Mouse (Mus musculus): Measurements from ENCODE around the gene Rnls. TPM values are rescaled to one million over a fixed set of nuclear protein-coding genes. Genes with fewer than 3 reads are reported as not detected.

Rnls gene
- total and polyA plus RNA-seq, 3 experiments = not detected

- Histone ChIP-seq H3K9ac (ENCODE audit: control insufficient read depth, low read depth, low read length, poor library complexity, severe bottlenecking) (no peak overlapping the region), H3K79me2 (ENCODE audit: control insufficient read depth, insufficient read depth, low read length, poor library complexity) (no peaks in the 10 kb centered on the region), H3K36me3 (ENCODE audit: control insufficient read depth in 1 of 2, insufficient read depth in 2 of 2, low read length in 2 of 2) (no peaks in the 10 kb centered on the region), H3K4me3 (ENCODE audit: control insufficient read depth in 1 of 2, insufficient read depth in 1 of 2, low read depth in 2 of 2, low read length in 2 of 2) (no peak overlapping the region), H3K27ac (ENCODE audit: control insufficient read depth, low read depth, low read length) (no peak overlapping the region), H3K4me1 (ENCODE audit: control insufficient read depth in 1 of 2, insufficient read depth in 2 of 2, low read length in 2 of 2) (no peaks in the 10 kb centered on the region), H3K9me3 (replicated peaks; ENCODE audit: insufficient read depth, low read length) (no peaks in the 10 kb centered on the region), H3K27me3 (ENCODE audit: control insufficient read depth in 1 of 2, insufficient read depth in 2 of 2, low read length in 2 of 2) (peaks cover 0 to 5% of the 10 kb centered on the region in 2 experiments; a peak in 3 of 4 replicates)
- DNase-seq (ENCODE audit: low read depth, low spot score) = no peak
- no peak for TF ChIP-seq NRF1 (IDR thresholded peaks at IDR 0.05; ENCODE audit: insufficient read depth, low read depth, low read length, poor library complexity, severe bottlenecking)
- TF ChIP-seq CTCF (IDR thresholded peaks at IDR 0.05 in 2 of 3, conservative IDR thresholded peaks at IDR 0.05 in 1 of 3; ENCODE audit: control insufficient read depth in 1 of 3, insufficient read depth in 1 of 3, low read depth in 2 of 3, low read length in 3 of 3, poor library complexity in 1 of 3, severe bottlenecking in 1 of 3) = no peak
- no peak for TF ChIP-seq HCFC1 (IDR thresholded peaks at IDR 0.05; ENCODE audit: low read depth, low read length)
- TF ChIP-seq ETS1 (IDR thresholded peaks at IDR 0.05; ENCODE audit: low read depth, low read length) = no peak
- TF ChIP-seq MEF2A (IDR thresholded peaks at IDR 0.05; ENCODE audit: extremely low read depth, insufficient replicate concordance, low read depth, low read length, poor library complexity, severe bottlenecking) = no peak
- TF ChIP-seq GABPA (IDR thresholded peaks at IDR 0.05; ENCODE audit: low read depth, low read length) = no peak
- TF ChIP-seq ZC3H11A (IDR thresholded peaks at IDR 0.05; ENCODE audit: low read depth, low read length) = no peak
- no peak for TF ChIP-seq MXI1 (IDR thresholded peaks at IDR 0.05; ENCODE audit: low read depth, low read length)
Measured at GRCm38 (mm10) chr19:33232902-33233301, 159.2 kb downstream of the Rnls start.

GRCm38 (mm10) chr19:33231303-33231702, 160.8 kb downstream of the Rnls start:
- Histone ChIP-seq H3K4me3 (ENCODE audit: control insufficient read depth in 1 of 2, insufficient read depth in 1 of 2, low read depth in 2 of 2, low read length in 2 of 2) (no peak overlapping the region), H3K27me3 (ENCODE audit: control insufficient read depth in 1 of 2, insufficient read depth in 2 of 2, low read length in 2 of 2) (peaks cover 0 to 5% of the 10 kb centered on the region in 2 experiments; a peak in 3 of 4 replicates), H3K27ac (ENCODE audit: control insufficient read depth, low read depth, low read length) (no peak overlapping the region), H3K4me1 (ENCODE audit: control insufficient read depth in 1 of 2, insufficient read depth in 2 of 2, low read length in 2 of 2) (no peaks in the 10 kb centered on the region), H3K36me3 (ENCODE audit: control insufficient read depth in 1 of 2, insufficient read depth in 2 of 2, low read length in 2 of 2) (no peaks in the 10 kb centered on the region), H3K9ac (ENCODE audit: control insufficient read depth, low read depth, low read length, poor library complexity, severe bottlenecking) (no peak overlapping the region), H3K79me2 (ENCODE audit: control insufficient read depth, insufficient read depth, low read length, poor library complexity) (no peaks in the 10 kb centered on the region), H3K9me3 (replicated peaks; ENCODE audit: insufficient read depth, low read length) (no peaks in the 10 kb centered on the region)
- DNase-seq (ENCODE audit: low read depth, low spot score) = no peak
- TF ChIP-seq RCOR1 (IDR thresholded peaks at IDR 0.05; ENCODE audit: low read depth, low read length) (no peak), USF2 (IDR thresholded peaks at IDR 0.05; ENCODE audit: borderline replicate concordance in 1 of 2, insufficient read depth in 1 of 2, low read depth in 1 of 2, low read length in 2 of 2) (no peak), CHD1 (IDR thresholded peaks at IDR 0.05; ENCODE audit: low read depth, low read length) (no peak), GATA1 (IDR thresholded peaks at IDR 0.05; ENCODE audit: low read depth, low read length) (no peak), ZMIZ1 (IDR thresholded peaks at IDR 0.05; ENCODE audit: low read depth, low read length) (no peak), GABPA (IDR thresholded peaks at IDR 0.05; ENCODE audit: low read depth, low read length) (no peak), JUND (IDR thresholded peaks at IDR 0.05; ENCODE audit: low read depth, low read length) (no peak), NELFE (IDR thresholded peaks at IDR 0.05; ENCODE audit: low read depth, low read length) (no peak), TAL1 (IDR thresholded peaks at IDR 0.05; ENCODE audit: low read length) (no peak), EP300 (IDR thresholded peaks at IDR 0.05; ENCODE audit: low read depth in 1 of 2, low read length in 2 of 2) (no peak), POLR2AphosphoS2 (IDR thresholded peaks at IDR 0.05; ENCODE audit: low read length) (no peak), MAX (IDR thresholded peaks at IDR 0.05; ENCODE audit: low read length) (no peak), POLR2A (IDR thresholded peaks at IDR 0.05; ENCODE audit: control insufficient read depth in 1 of 2, insufficient read depth in 1 of 2, low read depth in 1 of 2, low read length in 2 of 2, poor library complexity in 1 of 2) (no peak), ZKSCAN1 (IDR thresholded peaks at IDR 0.05; ENCODE audit: low read depth, low read length) (no peak), CTCF (IDR thresholded peaks at IDR 0.05 in 2 of 3, conservative IDR thresholded peaks at IDR 0.05 in 1 of 3; ENCODE audit: control insufficient read depth in 1 of 3, insufficient read depth in 1 of 3, low read depth in 2 of 3, low read length in 3 of 3, poor library complexity in 1 of 3, severe bottlenecking in 1 of 3) (no peak), POLR2AphosphoS5 (IDR thresholded peaks at IDR 0.05; ENCODE audit: borderline replicate concordance, low read depth, low read length) (no peak)
